Mouse (Mus musculus) urinary bladder, postnatal 4 days (tissue): Measurements from ENCODE around the gene Baz1a.

Experiments
- DNase-seq, 2 experiments: peaks; one replicate each; pipeline ENCODE4 v3.0.0; 2021 to 2022; ENCODE audit warnings: low spot score in 2 of 2

The Baz1a gene

GRCm38 (mm10) chr12:55013626-55014398 lies at the start of gene Baz1a:
Baz1a (minus strand) TSS chr12:55014348.
- DNase-seq = no peak

- no peak for DNase-seq
Observed at GRCm38 (mm10) chr12:55062141-55062540, 48.0 kb upstream of the Baz1a start.

- no peak for DNase-seq
Observed at GRCm38 (mm10) chr12:55061006-55061405, 46.9 kb upstream of the Baz1a start.

GRCm38 (mm10) chr12:55060212-55060898 lies 46.2 kb upstream of the Baz1a start:
- DNase-seq = no peak

GRCm38 (mm10) chr12:55059812-55060211 lies 45.7 kb upstream of the Baz1a start:
- DNase-seq = no peak

- no peak for DNase-seq
Observed at GRCm38 (mm10) chr12:55058865-55059615, 44.9 kb upstream of the Baz1a start.

- no peak for DNase-seq
Observed at GRCm38 (mm10) chr12:55056703-55057102, 42.6 kb upstream of the Baz1a start.

GRCm38 (mm10) chr12:55054551-55055241 lies 40.5 kb upstream of the Baz1a start:
- no peak for DNase-seq

GRCm38 (mm10) chr12:55053267-55053666 lies 39.1 kb upstream of the Baz1a start:
- no peak for DNase-seq

- no peak for DNase-seq
Observed at GRCm38 (mm10) chr12:55051210-55052173, 37.3 kb upstream of the Baz1a start.

- DNase-seq = no peak
Observed at GRCm38 (mm10) chr12:55049731-55050353, 35.7 kb upstream of the Baz1a start.

- DNase-seq = no peak
Observed at GRCm38 (mm10) chr12:55041011-55041410, 26.9 kb upstream of the Baz1a start.

GRCm38 (mm10) chr12:55027088-55027487 lies 12.9 kb upstream of the Baz1a start:
- DNase-seq = no peak

- no peak for DNase-seq
Observed at GRCm38 (mm10) chr12:55023284-55023683, 9.1 kb upstream of the Baz1a start.

- no peak for DNase-seq
Observed at GRCm38 (mm10) chr12:55019421-55019877, 5.3 kb upstream of the Baz1a start.

- no peak for DNase-seq
Observed at GRCm38 (mm10) chr12:55017119-55017721, 3.1 kb upstream of the Baz1a start.

GRCm38 (mm10) chr12:55016339-55017118 lies 2.4 kb upstream of the Baz1a start:
- DNase-seq = no peak

GRCm38 (mm10) chr12:55015428-55015827 lies 1.3 kb upstream of the Baz1a start:
- no peak for DNase-seq

GRCm38 (mm10) chr12:55013031-55013430 lies 1.1 kb downstream of the Baz1a start:
- DNase-seq = no peak
